Mouse (Mus musculus): ENCODE results near the gene Lypd6. TPM values are rescaled to one million over a fixed set of nuclear protein-coding genes. Genes with fewer than 3 reads are reported as not detected.

The Lypd6 gene
- 0.56 TPM for polyA plus RNA-seq (2014; fragmentation: Illumina TruSeq; extraction: RNeasy Lipid Tissue Mini Kit (QIAGEN cat#74804); ENCODE audit: low read depth, low replicate concordance)

DNA sequence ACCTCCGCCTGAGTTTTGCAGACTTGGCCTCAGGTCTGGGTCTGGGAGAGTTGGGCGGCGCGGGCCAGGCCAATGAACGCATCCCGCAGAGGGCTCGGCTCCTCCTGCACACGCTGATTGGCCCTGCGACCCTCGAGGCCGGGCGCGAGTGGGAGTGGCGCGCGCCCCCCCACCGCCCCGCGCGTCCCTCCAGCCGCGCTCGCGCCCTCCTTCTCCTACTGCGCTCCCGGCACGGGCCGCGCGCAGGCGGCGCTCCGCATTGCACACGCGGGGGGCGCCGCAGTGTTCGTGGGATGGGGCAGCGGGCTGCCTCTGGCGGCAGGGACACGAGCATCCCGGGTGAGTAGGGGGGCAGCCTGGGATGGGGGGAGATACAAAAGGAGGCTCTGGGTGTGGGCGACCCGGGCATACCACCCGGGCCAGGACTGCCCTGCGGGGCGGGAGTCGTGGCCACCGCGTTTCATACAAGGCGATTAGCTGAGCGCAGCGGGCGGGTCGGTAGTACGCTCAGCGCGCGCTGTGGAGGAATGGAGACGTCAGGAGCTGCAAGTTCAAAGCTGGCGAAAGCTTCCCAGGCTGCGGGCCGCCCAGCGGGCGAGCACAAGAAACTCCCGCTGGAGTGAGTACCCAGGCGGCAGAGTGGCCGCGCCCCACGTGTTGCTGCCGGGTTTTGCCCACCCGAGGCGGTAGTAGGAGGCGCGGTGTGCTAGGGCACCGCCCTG lies at the start of gene Lypd6:
Gene Lypd6 (plus strand): TSS at position 184 of the 722 bp plus-strand sequence.

Other genes with a start within 250 kb of the Lypd6 start
- 316 TPM for gene Mmadhc, start 230.4 kb downstream of the Lypd6 start, polyA plus RNA-seq (2014; fragmentation: Illumina TruSeq; extraction: RNeasy Lipid Tissue Mini Kit (QIAGEN cat#74804); ENCODE audit: low read depth, low replicate concordance)

Measured in testis, adult 10 weeks (tissue).